Mouse (Mus musculus): ENCODE measurements around the gene St6gal1. TPM values are rescaled to one million over a fixed set of nuclear protein-coding genes. Genes with fewer than 3 reads are reported as not detected.

Gene St6gal1
- polyA plus RNA-seq, 1 experiment from 2014 or later: 18.7 TPM

DNA sequence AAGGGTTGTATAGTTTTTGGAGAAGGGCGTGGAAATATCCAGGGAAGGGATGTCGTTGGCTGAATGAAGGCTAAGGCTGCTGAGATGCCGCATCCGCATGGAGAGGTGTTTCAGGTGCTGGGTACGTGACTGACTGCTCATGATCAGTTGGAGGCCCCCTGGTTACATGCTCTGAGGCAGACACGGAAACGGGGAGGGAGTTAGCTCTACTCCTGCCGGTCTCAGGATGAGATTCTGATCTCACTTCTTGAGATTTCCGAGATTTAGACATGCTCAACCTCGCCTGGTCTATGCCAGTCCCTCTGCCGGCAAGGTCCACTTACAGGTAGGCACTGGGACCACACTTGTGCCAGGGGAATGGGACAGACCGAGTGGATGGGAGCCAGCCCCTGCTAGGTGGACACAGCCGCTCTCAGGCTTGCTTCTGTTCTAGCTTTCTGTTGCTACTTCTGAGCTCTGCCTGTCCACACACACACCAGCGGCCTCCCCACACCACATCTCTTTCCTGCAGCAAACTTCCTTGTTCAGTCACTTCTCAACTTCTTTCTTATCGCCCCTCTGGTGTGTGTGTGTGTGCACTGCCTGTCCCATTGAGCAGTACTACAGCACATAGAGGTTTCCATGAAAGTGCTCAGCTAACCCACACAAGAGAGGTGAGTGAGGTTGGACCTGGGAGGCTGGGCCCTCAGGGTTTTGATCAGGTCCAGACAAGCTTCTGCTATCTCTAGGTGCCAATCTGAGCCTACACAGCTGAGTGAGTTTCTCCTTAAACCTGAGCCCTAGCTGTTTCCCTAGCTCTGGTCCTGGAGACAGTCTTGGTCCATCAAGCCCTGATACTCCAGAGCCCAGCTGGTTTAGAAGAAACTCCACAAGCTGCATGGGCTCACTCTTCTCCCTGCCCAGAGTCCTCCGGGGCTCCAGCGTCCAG, 44.8 kb downstream of the St6gal1 start:
- Histone ChIP-seq H3K4me1 (replicated peaks; ENCODE audit: control insufficient read depth, insufficient read depth, low read length) (peaks cover 26% of the 10 kb centered on the region), H3K4me3 (ENCODE audit: low read depth, low read length) (no peak overlapping the region), H3K27ac (ENCODE audit: low read depth, low read length) (no peak overlapping the region), H3K9me3 (ENCODE audit: control insufficient read depth, low read length) (no peaks in the 10 kb centered on the region), H3K9ac (ENCODE audit: low read depth, low read length) (no peak overlapping the region), H3K4me2 (no peak overlapping the region), H3K27me3 (replicated peaks; ENCODE audit: control insufficient read depth, insufficient read depth, low read length) (no peaks in the 10 kb centered on the region), H3K36me3 (ENCODE audit: control insufficient read depth, insufficient read depth, low read length) (no peaks in the 10 kb centered on the region)
- DNase-seq (ENCODE audit: low spot score) (no peak), ATAC-seq (replicated peaks; ENCODE audit: low FRiP score) (no peak)
- WGBS: 62% methylated on average over 17 of the region's 17 CpGs

- H3K4me2 ChIP-seq: no peak overlapping the region
- H3K27me3 ChIP-seq (replicated peaks; ENCODE audit: control insufficient read depth, insufficient read depth, low read length): no peaks in the 10 kb centered on the region
- no peaks in the 10 kb centered on the region for H3K36me3 ChIP-seq (ENCODE audit: control insufficient read depth, insufficient read depth, low read length)
- H3K4me1 ChIP-seq (replicated peaks; ENCODE audit: control insufficient read depth, insufficient read depth, low read length): peaks cover 26% of the 10 kb centered on the region
- DNase-seq (ENCODE audit: low spot score): no peak
- ATAC-seq (replicated peaks; ENCODE audit: low FRiP score): no peak
- no peaks in the 10 kb centered on the region for H3K9me3 ChIP-seq (ENCODE audit: control insufficient read depth, low read length)
- WGBS: 31% methylated on average over 10 of the region's 10 CpGs
- no peak overlapping the region for H3K9ac ChIP-seq (ENCODE audit: low read depth, low read length)
- H3K27ac ChIP-seq (ENCODE audit: low read depth, low read length): no peak overlapping the region; the same call in 1 of the 2 replicates
- no peak overlapping the region for H3K4me3 ChIP-seq (ENCODE audit: low read depth, low read length)
Observed at GRCm38 (mm10) chr16:23269984-23270912, 45.7 kb downstream of the St6gal1 start.

GRCm38 (mm10) chr16:23270913-23271253, 46.3 kb downstream of the St6gal1 start:
- peaks cover 26% of the 10 kb centered on the region for H3K4me1 ChIP-seq (replicated peaks; ENCODE audit: control insufficient read depth, insufficient read depth, low read length)
- H3K9me3 ChIP-seq (ENCODE audit: control insufficient read depth, low read length): no peaks in the 10 kb centered on the region
- DNase-seq (ENCODE audit: low spot score): no peak
- H3K4me3 ChIP-seq (ENCODE audit: low read depth, low read length): no peak overlapping the region
- no peak overlapping the region for H3K4me2 ChIP-seq
- H3K27ac ChIP-seq (ENCODE audit: low read depth, low read length): no peak overlapping the region
- no peak overlapping the region for H3K9ac ChIP-seq (ENCODE audit: low read depth, low read length)
- WGBS: 25% methylated on average over 3 of the region's 3 CpGs
- ATAC-seq (replicated peaks; ENCODE audit: low FRiP score): no peak
- no peaks in the 10 kb centered on the region for H3K27me3 ChIP-seq (replicated peaks; ENCODE audit: control insufficient read depth, insufficient read depth, low read length)
- no peaks in the 10 kb centered on the region for H3K36me3 ChIP-seq (ENCODE audit: control insufficient read depth, insufficient read depth, low read length)

DNA sequence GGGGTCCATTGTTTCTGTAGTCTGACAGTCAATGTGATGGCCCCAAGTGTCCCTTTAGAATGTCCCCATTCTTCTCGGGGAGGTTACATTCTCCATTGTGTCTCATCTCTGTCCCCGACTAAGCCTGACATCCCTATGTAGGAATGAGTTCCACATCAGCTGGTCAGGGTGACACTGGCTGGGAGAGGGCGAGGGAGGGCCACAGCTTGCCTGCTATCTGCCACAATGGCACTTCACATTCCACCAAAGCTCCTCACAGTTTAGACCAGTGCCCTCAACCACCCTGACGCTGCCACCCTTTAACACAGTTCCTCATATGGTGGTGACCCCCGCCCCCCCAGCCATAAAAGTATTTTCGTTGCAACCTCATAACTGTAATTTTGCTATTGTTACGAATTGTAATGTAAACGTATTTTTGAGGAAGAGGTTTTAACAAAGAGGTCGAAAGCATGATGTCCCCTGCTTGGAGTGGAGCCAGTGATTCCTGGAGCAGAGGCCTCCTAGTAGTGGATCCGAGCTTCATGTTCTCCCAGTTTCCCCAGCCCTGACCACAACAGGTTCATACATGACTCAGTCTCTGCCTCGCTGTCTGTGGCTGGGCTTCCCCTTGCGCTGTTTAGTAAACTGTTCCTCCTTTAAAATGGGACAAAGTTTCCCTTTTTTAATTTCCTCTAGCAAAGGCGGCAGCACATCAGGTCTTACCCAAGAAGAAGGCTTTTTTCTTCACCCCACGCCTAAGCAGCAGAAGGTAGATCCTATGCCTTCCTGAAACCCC, 47.4 kb downstream of the St6gal1 start:
- Histone ChIP-seq H3K27me3 (replicated peaks; ENCODE audit: control insufficient read depth, insufficient read depth, low read length) (no peaks in the 10 kb centered on the region), H3K9me3 (ENCODE audit: control insufficient read depth, low read length) (no peaks in the 10 kb centered on the region), H3K9ac (ENCODE audit: low read depth, low read length) (no peak overlapping the region), H3K4me1 (replicated peaks; ENCODE audit: control insufficient read depth, insufficient read depth, low read length) (peaks cover 26% of the 10 kb centered on the region), H3K4me3 (ENCODE audit: low read depth, low read length) (no peak overlapping the region), H3K27ac (ENCODE audit: low read depth, low read length) (no peak overlapping the region), H3K4me2 (no peak overlapping the region), H3K36me3 (ENCODE audit: control insufficient read depth, insufficient read depth, low read length) (no peaks in the 10 kb centered on the region)
- DNase-seq (ENCODE audit: low spot score) (no peak), ATAC-seq (replicated peaks; ENCODE audit: low FRiP score) (no peak)
- 59% methylated on average over 14 of the region's 14 CpGs for WGBS

DNA sequence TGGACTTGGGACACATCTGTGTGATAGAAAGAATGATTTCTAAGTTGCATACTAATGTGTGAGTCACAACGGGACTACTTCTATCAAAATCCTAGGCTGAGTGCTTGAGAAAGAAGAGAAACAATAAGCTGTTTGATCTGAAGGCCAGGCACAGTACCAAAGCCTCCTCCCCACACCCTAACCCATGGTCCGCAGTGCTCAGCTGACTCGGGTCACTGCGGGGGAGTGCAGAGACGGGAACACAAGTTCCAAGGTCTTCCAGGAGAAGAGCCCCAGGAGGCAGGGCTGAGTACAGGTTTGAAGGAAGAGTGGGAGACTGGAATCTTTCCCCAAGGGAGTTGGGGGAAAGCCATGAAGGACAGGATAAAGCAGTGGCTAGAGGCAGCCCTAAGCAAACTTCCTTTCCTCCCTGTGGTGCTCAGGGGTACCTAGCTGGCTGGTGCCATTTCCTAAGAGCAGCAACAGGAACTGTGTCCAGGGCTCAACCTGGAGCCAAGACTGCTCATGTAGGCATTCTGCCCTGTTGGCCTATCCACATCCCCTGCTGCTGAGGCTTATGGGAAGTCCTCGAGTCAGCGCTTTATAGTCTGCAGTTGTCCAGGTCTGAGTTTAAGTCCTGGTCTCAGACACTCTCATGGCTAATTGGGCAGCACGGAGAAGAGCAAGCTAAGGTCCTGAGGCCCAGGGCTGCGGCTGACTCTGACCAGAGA, 48.1 kb downstream of the St6gal1 start:
- Histone ChIP-seq H3K27ac (ENCODE audit: low read depth, low read length) (no peak overlapping the region), H3K9ac (ENCODE audit: low read depth, low read length) (no peak overlapping the region), H3K4me3 (ENCODE audit: low read depth, low read length) (no peak overlapping the region), H3K36me3 (ENCODE audit: control insufficient read depth, insufficient read depth, low read length) (no peaks in the 10 kb centered on the region), H3K9me3 (ENCODE audit: control insufficient read depth, low read length) (no peaks in the 10 kb centered on the region), H3K4me2 (no peak overlapping the region), H3K4me1 (replicated peaks; ENCODE audit: control insufficient read depth, insufficient read depth, low read length) (peaks cover 26% of the 10 kb centered on the region), H3K27me3 (replicated peaks; ENCODE audit: control insufficient read depth, insufficient read depth, low read length) (no peaks in the 10 kb centered on the region)
- ATAC-seq (replicated peaks; ENCODE audit: low FRiP score): no peak
- no peak for DNase-seq (ENCODE audit: low spot score)
- WGBS: 60% methylated on average over 9 of the region's 9 CpGs

DNA sequence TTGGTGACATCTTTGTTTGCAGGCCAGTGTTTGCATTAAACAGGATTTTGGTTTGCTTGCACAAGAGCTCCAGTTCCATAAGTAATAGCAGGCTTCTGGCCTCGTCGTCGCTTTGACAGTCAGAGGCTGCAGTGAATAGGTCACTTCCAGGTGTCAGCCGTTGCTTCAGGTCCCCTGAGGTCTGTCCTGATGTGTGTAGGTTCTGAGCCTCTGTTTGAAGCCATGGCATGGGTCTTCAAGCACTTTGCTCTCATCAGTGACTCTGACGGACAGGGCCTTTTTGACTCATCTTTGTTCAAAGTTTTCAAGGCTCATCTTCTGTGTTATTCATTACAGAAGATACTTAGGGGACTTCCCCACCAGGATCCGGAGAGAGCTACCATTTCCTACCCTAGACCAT, 49.5 kb downstream of the St6gal1 start:
- DNase-seq (ENCODE audit: low spot score): no peak
- H3K36me3 ChIP-seq (ENCODE audit: control insufficient read depth, insufficient read depth, low read length): no peaks in the 10 kb centered on the region
- no peak overlapping the region for H3K4me3 ChIP-seq (ENCODE audit: low read depth, low read length)
- H3K4me1 ChIP-seq (replicated peaks; ENCODE audit: control insufficient read depth, insufficient read depth, low read length): peaks cover 26% of the 10 kb centered on the region
- no peak overlapping the region for H3K27ac ChIP-seq (ENCODE audit: low read depth, low read length)
- H3K4me2 ChIP-seq: no peak overlapping the region
- no peak overlapping the region for H3K9ac ChIP-seq (ENCODE audit: low read depth, low read length)
- 61% methylated on average over 6 of the region's 6 CpGs for WGBS
- no peaks in the 10 kb centered on the region for H3K9me3 ChIP-seq (ENCODE audit: control insufficient read depth, low read length)
- ATAC-seq (replicated peaks; ENCODE audit: low FRiP score): no peak
- no peaks in the 10 kb centered on the region for H3K27me3 ChIP-seq (replicated peaks; ENCODE audit: control insufficient read depth, insufficient read depth, low read length)

DNA sequence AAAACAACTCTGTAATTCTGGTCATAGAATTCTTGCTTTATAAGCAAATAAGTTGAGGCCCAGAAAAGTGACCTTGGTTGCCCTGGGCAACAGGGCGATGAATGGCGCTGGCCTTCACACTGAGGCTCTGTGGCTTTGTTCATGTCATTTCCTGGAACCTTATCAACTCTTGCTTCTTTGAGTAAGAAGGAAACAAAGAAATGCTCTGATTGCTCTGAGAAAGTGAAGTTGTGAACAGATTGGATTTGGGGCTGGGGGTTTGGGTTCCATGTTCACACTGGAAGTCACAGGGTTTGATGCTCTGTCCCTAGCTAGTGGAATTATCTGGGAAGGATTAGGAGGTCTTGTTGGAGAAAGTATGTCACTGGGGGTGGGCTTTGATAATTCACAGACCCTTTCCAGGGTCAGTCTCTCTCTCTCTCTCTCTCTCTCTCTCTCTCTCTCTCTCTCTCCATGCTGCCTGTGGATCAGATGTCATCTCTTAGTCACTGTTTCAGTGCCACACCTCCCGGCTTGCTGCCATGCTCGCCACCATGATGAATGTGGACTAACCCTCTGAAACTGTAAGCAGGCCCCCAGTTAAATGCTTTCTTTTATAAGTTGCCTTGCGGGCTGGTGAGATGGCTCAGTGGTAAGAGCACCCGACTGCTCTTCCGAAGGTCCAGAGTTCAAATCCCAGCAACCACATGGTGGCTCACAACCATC, 50.2 kb downstream of the St6gal1 start:
- ATAC-seq (replicated peaks; ENCODE audit: low FRiP score): no peak
- no peak overlapping the region for H3K27ac ChIP-seq (ENCODE audit: low read depth, low read length)
- 74% methylated on average over 7 of the region's 7 CpGs for WGBS
- DNase-seq (ENCODE audit: low spot score): no peak
- peaks cover 21% of the 10 kb centered on the region for H3K4me1 ChIP-seq (replicated peaks; ENCODE audit: control insufficient read depth, insufficient read depth, low read length)
- H3K4me2 ChIP-seq: no peak overlapping the region
- H3K36me3 ChIP-seq (ENCODE audit: control insufficient read depth, insufficient read depth, low read length): no peaks in the 10 kb centered on the region
- H3K9me3 ChIP-seq (ENCODE audit: control insufficient read depth, low read length): no peaks in the 10 kb centered on the region
- no peak overlapping the region for H3K9ac ChIP-seq (ENCODE audit: low read depth, low read length)
- no peaks in the 10 kb centered on the region for H3K27me3 ChIP-seq (replicated peaks; ENCODE audit: control insufficient read depth, insufficient read depth, low read length)
- H3K4me3 ChIP-seq (ENCODE audit: low read depth, low read length): no peak overlapping the region
